Mouse (Mus musculus) ES-Bruce4 (cell line): ENCODE results near the gene Setd7.

Experiments used
- CTCF ChIP-seq: IDR thresholded peaks from one replicate; pipeline ENCODE4 v1.8.1; 2011; ENCODE audit warnings: low read depth, low read length
- EP300 ChIP-seq: IDR thresholded peaks from 2 replicates; pipeline ENCODE4 v1.6.1; 2011; ENCODE audit warnings: low read depth, low read length; ENCODE audit not compliant: insufficient read depth
- POLR2A ChIP-seq: IDR thresholded peaks from one replicate; pipeline ENCODE4 v1.8.1; 2011; ENCODE audit warnings: low read length; ENCODE audit not compliant: insufficient read depth

DNA sequence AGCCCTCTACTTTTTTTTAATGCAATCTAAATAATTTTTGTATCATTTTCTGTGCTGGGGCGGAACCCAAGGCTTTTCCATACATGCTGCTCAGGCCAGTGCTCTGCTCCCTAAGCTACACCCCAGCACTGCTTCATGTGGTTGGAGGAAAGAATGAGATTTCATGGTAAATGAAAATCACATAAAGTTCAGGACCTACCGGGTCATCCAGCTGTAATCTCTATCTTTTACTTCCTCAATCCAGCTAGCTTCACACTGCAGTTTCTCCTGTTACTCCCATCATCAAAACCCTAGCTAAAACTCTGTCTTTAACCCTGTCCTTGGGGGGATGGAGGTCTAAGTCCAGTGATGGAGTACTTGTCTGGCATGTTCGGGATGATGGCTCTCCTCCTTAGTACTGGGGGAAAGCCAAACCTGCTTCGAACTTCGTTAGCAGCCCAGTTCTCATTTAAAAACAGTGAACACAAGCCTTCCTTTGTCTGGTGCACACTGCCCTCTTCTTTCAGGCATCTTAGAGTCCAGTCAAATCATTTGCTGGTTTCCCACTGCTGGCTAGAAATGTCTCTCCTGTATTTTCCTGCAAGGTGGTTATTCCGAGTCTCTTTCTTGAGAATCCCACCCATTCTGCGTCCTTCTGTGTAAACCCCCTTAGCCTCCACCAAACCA lies 70.5 kb downstream of the Setd7 start:
- TF ChIP-seq CTCF = no peak
- TF ChIP-seq EP300 = no peak
- no peak for TF ChIP-seq POLR2A
